Mouse (Mus musculus): Measurements from ENCODE around the gene Cypt4.
"Not testable (repeated sequence)": the region's sequence is repeated elsewhere in the genome, so short reads cannot be mapped to it uniquely, and the experiment has no call there.

Cypt4 gene

DNA sequence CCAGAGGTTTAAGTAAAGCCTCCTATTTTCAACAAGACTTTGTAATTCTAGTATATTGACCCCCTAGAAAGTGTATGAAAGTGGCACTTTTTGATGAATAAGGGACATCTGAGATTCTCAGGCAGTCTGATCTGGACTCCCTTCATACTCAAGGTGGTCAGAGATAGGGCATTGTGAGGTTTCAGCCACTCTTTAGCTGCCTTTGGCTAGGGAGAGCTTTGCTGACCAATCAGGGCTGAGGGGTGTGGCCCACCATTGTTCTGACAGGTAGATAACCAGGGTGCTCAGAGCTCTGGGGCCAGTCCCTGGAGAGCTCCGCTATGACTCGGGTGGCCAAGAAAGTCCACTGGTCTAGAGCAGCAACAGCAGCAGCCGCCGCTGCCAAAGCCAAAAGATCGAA is at the start of gene Cypt4:
Gene Cypt4 (plus strand): TSS at position 301 of the 400 bp plus-strand sequence.
- no peak for DNase-seq (ENCODE audit: low spot score)

DNA sequence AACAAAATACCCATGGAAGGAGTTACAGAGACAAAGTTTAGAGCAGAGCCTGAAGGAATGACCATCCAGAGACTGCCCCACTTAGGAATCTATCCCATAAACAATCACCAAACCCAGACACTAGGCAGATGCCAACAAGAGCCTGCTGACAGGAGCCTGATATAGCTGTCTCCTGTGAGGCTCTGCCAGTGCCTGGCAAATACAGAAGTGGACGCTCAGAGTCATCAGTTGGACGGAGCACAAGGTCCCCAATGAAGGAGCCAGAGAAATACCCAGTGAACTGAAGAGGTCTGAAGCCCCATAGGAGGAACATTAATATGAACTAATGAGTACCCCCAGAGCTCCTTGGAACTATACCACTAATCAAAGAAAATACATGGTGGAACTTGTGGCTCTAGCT is 12.3 kb downstream of the Cypt4 start:
- DNase-seq (ENCODE audit: low spot score): not testable (repeated sequence)

Measured in ovary, postnatal 14 days (tissue).